20 mouse cellular contexts compared by ENCODE assay signal in the genomic region with DNA sequence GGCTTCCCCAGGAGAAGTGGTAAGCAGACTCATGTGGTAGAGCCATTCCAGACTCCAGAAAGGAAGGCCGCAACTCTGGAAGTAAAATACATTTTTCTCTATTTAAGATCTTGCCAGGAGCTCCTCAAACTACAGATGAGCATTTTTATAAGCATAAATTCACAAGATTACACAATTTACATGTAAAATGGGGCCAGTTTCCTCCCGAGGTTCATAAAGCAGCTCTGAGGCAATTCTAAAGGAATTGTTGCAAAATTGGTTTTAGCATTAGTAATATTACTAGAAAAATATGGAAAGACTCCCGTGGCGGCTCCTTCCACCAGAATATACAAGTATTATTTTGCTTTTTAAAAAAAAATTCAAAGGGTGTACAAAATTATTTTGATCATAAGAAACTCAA.
DNase-seq lines count a peak whose midpoint lies in the region; ATAC-seq and TF ChIP-seq lines count a peak whose summit lies in the region.
"Had no signal": no experiment of that assay in that cellular context is flagged by ENCODE, and none has a peak within 500 bp of the region (broad histone marks: within the 10 kb centered on the region; RNA-seq: fewer than 3 reads in every experiment).

No protein-coding gene starts in this region.

- H3K4me1 ChIP-seq in lung, postnatal 0 days (ENCODE audit: insufficient read depth, low read depth, low read length), result no peaks in the 10 kb centered on the region
- no peaks in the 10 kb centered on the region for H3K4me1 ChIP-seq in embryonic fibroblast, embryonic 13.5 days (ENCODE audit: control insufficient read depth, insufficient read depth, low read length)
- H3K4me1 ChIP-seq in forebrain, embryonic 10.5 days, result no peaks in the 10 kb centered on the region
- no peaks in the 10 kb centered on the region for H3K4me1 ChIP-seq in forebrain, postnatal 0 days (ENCODE audit: insufficient read depth)
- H3K4me1 ChIP-seq: heart, embryonic 15.5 days had no signal

- WGBS in lung, postnatal 0 days, result 75% methylated on average over 4 of the region's 4 CpGs
- WGBS in forebrain, embryonic 10.5 days, result 94% methylated on average over 4 of the region's 4 CpGs
- WGBS in forebrain, postnatal 0 days, result 82% methylated on average over 4 of the region's 4 CpGs

- H3K4me3 ChIP-seq in lung, postnatal 0 days (ENCODE audit: low read depth, low read length), result no peak overlapping the region
- H3K4me3 ChIP-seq in embryonic fibroblast, embryonic 13.5 days (ENCODE audit: insufficient read depth, low read length), result no peak overlapping the region
- H3K4me3 ChIP-seq in forebrain, embryonic 10.5 days, result no peak overlapping the region
- no peak overlapping the region for H3K4me3 ChIP-seq in forebrain, postnatal 0 days (ENCODE audit: low read depth, low read length)
- H3K4me3 ChIP-seq: embryonic facial prominence, embryonic 13.5 days; heart, embryonic 15.5 days had no signal

- ATAC-seq in lung, postnatal 0 days, result no peak
- ATAC-seq in forebrain, postnatal 0 days, result no peak
- ATAC-seq: forebrain, embryonic 14.5 days had no signal

- H3K36me3 ChIP-seq in lung, postnatal 0 days (ENCODE audit: insufficient read depth, low read length), result no peaks in the 10 kb centered on the region
- H3K36me3 ChIP-seq in forebrain, embryonic 10.5 days (replicated peaks), result no peaks in the 10 kb centered on the region
- no peaks in the 10 kb centered on the region for H3K36me3 ChIP-seq in forebrain, postnatal 0 days (ENCODE audit: insufficient read depth)
- H3K36me3 ChIP-seq: embryonic facial prominence, embryonic 13.5 days; heart, embryonic 15.5 days had no signal

- H3K9me3 ChIP-seq in lung, postnatal 0 days (ENCODE audit: low read length), result no peaks in the 10 kb centered on the region
- no peaks in the 10 kb centered on the region for H3K9me3 ChIP-seq in forebrain, embryonic 10.5 days
- H3K9me3 ChIP-seq in forebrain, postnatal 0 days (ENCODE audit: low read length), result no peaks in the 10 kb centered on the region
- H3K9me3 ChIP-seq: embryonic facial prominence, embryonic 13.5 days; heart, embryonic 15.5 days had no signal

- TF ChIP-seq CTCF in lung, postnatal 0 days (IDR thresholded peaks at IDR 0.05), result no peak
- no peak for TF ChIP-seq CTCF in embryonic fibroblast, embryonic 13.5 days (IDR thresholded peaks at IDR 0.05; ENCODE audit: borderline replicate concordance, insufficient read depth, low read length)
- no peak for TF ChIP-seq CTCF in forebrain, postnatal 0 days (IDR thresholded peaks at IDR 0.05; ENCODE audit: low read depth)

- H3K27me3 ChIP-seq in lung, postnatal 0 days (replicated peaks; ENCODE audit: insufficient read depth, low read length), result no peaks in the 10 kb centered on the region
- H3K27me3 ChIP-seq in forebrain, embryonic 10.5 days (ENCODE audit: poor library complexity, severe bottlenecking), result no peaks in the 10 kb centered on the region
- H3K27me3 ChIP-seq in forebrain, postnatal 0 days (ENCODE audit: insufficient read depth, low read length), result no peaks in the 10 kb centered on the region
- H3K27me3 ChIP-seq: CH12.LX; embryonic facial prominence, embryonic 13.5 days; heart, embryonic 15.5 days had no signal

- no peak for TF ChIP-seq POLR2A in embryonic fibroblast, embryonic 13.5 days (IDR thresholded peaks at IDR 0.05; ENCODE audit: low read depth, low read length)

- no peak for TF ChIP-seq EP300 in lung, postnatal 0 days (IDR thresholded peaks at IDR 0.05)

- no peak overlapping the region for H3K4me2 ChIP-seq in lung, postnatal 0 days (replicated peaks; ENCODE audit: low read depth, low read length)
- H3K4me2 ChIP-seq in forebrain, postnatal 0 days (ENCODE audit: low read depth), result no peak overlapping the region
- H3K4me2 ChIP-seq: embryonic facial prominence, embryonic 13.5 days; heart, embryonic 11.5 days; heart, embryonic 15.5 days; hindbrain, embryonic 14.5 days had no signal

- DNase-seq in lung, postnatal 0 days (ENCODE audit: low spot score), result peak; percentile 72
- no peak for DNase-seq in lung, postnatal 4 days
- peak; percentile 63 for DNase-seq in NIH3T3 (ENCODE audit: low read depth)
- DNase-seq in forebrain, embryonic 10.5 days (ENCODE audit: extremely low spot score, low spot score), result no peak
- no peak for DNase-seq in forebrain, postnatal 0 days
- no peak for DNase-seq in ovary, postnatal 14 days (ENCODE audit: low spot score)
- DNase-seq: adrenal gland, adult 8-10 months; cerebellum, adult 18-20 months; cerebellum, adult 9-11 months; cerebellum, postnatal 36 days; gastrocnemius, postnatal 36 days; heart, adult 18-20 months; heart, postnatal 14 days had no signal

- no peak overlapping the region for H3K9ac ChIP-seq in lung, postnatal 0 days (replicated peaks; ENCODE audit: low read depth)
- H3K9ac ChIP-seq in forebrain, postnatal 0 days, result no peak overlapping the region
- H3K9ac ChIP-seq: embryonic facial prominence, embryonic 13.5 days; heart, embryonic 15.5 days; hindbrain, embryonic 14.5 days had no signal

- no peak overlapping the region for H3K27ac ChIP-seq in lung, postnatal 0 days (ENCODE audit: low read length)
- peak overlapping the region; percentile 32; the same call in 1 of the 2 replicates for H3K27ac ChIP-seq in embryonic fibroblast, embryonic 13.5 days (ENCODE audit: insufficient read depth, low read length)
- H3K27ac ChIP-seq in forebrain, embryonic 10.5 days, result no peak overlapping the region
- no peak overlapping the region for H3K27ac ChIP-seq in forebrain, postnatal 0 days (ENCODE audit: low read depth, low read length)
- H3K27ac ChIP-seq: embryonic facial prominence, embryonic 13.5 days; heart, embryonic 15.5 days; hindbrain, embryonic 14.5 days had no signal

Comparison
In these comparisons a context has a peak if more than half of its experiments do, and no peak if none do; other contexts are left out.
1. DNase-seq: peak in lung, postnatal 0 days (single experiment) and NIH3T3 (single experiment); none in lung, postnatal 4 days (0 of 2), forebrain, embryonic 10.5 days (single experiment), forebrain, postnatal 0 days (single experiment) and ovary, postnatal 14 days (single experiment).